Mouse (Mus musculus): Measurements from ENCODE around the gene Akr1c14. TPM values are rescaled to one million over a fixed set of nuclear protein-coding genes. Genes with fewer than 3 reads are reported as not detected.

Gene Akr1c14
- polyA plus RNA-seq, 1 experiment = 1.4 TPM

- H3K36me3 ChIP-seq (ENCODE audit: control insufficient read depth, insufficient read depth, low read length, poor library complexity, severe bottlenecking) = no peaks in the 10 kb centered on the region
- TF ChIP-seq EP300 (IDR thresholded peaks at IDR 0.05; ENCODE audit: insufficient read depth, low read depth, low read length) = no peak
- no peak for TF ChIP-seq POLR2A (IDR thresholded peaks at IDR 0.05; ENCODE audit: insufficient read depth, low read length)
- no peak for TF ChIP-seq CTCF (IDR thresholded peaks at IDR 0.05; ENCODE audit: low read depth, low read length)
- no peaks in the 10 kb centered on the region for H3K4me1 ChIP-seq (ENCODE audit: control insufficient read depth, insufficient read depth, low read length)
- H3K9ac ChIP-seq (ENCODE audit: low read depth, poor library complexity, severe bottlenecking) = no peak overlapping the region
- H3K9me3 ChIP-seq (replicated peaks; ENCODE audit: control insufficient read depth, insufficient read depth, low read length, poor library complexity, severe bottlenecking) = peaks cover 10% of the 10 kb centered on the region
- H3K4me3 ChIP-seq (ENCODE audit: low read depth, low read length) = no peak overlapping the region
- H3K27me3 ChIP-seq (ENCODE audit: control insufficient read depth, insufficient read depth, low read length, poor library complexity, severe bottlenecking) = no peaks in the 10 kb centered on the region
- H3K27ac ChIP-seq (ENCODE audit: insufficient read depth, low read length) = no peak overlapping the region
Measured at GRCm38 (mm10) chr13:4129100-4129499, 80.3 kb downstream of the Akr1c14 start.

DNA sequence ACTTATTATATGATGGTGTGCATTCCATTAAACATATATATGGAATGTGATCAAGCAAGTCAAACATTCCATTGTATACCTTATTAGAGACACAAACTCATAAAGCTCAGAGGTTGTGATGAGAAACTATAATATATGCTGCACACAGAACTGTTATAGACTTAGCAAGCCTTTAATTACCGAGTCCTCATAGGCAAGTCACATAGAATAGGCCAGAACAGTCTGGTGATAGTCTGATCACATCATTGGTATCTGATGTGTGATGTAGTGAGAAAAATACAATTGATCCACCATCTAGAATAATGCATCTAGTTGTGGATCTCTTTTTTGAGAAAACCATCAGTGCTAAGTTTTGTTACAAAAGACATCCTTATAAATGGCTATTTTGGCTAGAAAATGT, 82.5 kb downstream of the Akr1c14 start:
- no peaks in the 10 kb centered on the region for H3K4me1 ChIP-seq (ENCODE audit: control insufficient read depth, insufficient read depth, low read length)
- no peaks in the 10 kb centered on the region for H3K9me3 ChIP-seq (replicated peaks; ENCODE audit: control insufficient read depth, insufficient read depth, low read length, poor library complexity, severe bottlenecking)
- H3K9ac ChIP-seq (ENCODE audit: low read depth, poor library complexity, severe bottlenecking) = no peak overlapping the region
- TF ChIP-seq CTCF (IDR thresholded peaks at IDR 0.05; ENCODE audit: low read depth, low read length) = no peak
- TF ChIP-seq EP300 (IDR thresholded peaks at IDR 0.05; ENCODE audit: insufficient read depth, low read depth, low read length) = no peak
- TF ChIP-seq POLR2A (IDR thresholded peaks at IDR 0.05; ENCODE audit: insufficient read depth, low read length) = no peak
- H3K36me3 ChIP-seq (ENCODE audit: control insufficient read depth, insufficient read depth, low read length, poor library complexity, severe bottlenecking) = no peaks in the 10 kb centered on the region
- no peaks in the 10 kb centered on the region for H3K27me3 ChIP-seq (ENCODE audit: control insufficient read depth, insufficient read depth, low read length, poor library complexity, severe bottlenecking)
- no peak overlapping the region for H3K27ac ChIP-seq (ENCODE audit: insufficient read depth, low read length)
- no peak overlapping the region for H3K4me3 ChIP-seq (ENCODE audit: low read depth, low read length)

DNA sequence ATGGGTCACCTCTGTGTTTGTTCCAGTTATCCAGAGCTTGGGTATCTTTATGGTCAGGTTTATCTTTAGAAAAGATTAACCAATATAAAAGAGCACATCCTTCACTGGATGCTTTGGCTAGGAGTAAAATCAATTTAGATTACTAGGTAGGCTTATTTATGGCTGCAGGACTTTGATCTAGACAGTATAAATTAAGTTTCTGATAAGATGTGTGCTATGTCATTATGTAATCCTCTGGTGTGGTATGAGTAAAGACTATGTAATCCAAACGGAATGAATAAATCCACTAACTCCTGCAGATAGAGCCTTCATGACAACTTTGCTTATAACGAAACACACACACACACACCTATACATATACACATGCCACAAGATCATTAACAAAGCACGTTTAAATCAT, 82.9 kb downstream of the Akr1c14 start:
- TF ChIP-seq EP300 (IDR thresholded peaks at IDR 0.05; ENCODE audit: insufficient read depth, low read depth, low read length) (no peak), CTCF (IDR thresholded peaks at IDR 0.05; ENCODE audit: low read depth, low read length) (no peak)
- no peak overlapping the region for H3K4me3 ChIP-seq (ENCODE audit: low read depth, low read length)
- H3K27me3 ChIP-seq (ENCODE audit: control insufficient read depth, insufficient read depth, low read length, poor library complexity, severe bottlenecking) = no peaks in the 10 kb centered on the region
- no peak overlapping the region for H3K27ac ChIP-seq (ENCODE audit: insufficient read depth, low read length)
- H3K9ac ChIP-seq (ENCODE audit: low read depth, poor library complexity, severe bottlenecking) = no peak overlapping the region
- H3K4me1 ChIP-seq (ENCODE audit: control insufficient read depth, insufficient read depth, low read length) = no peaks in the 10 kb centered on the region
- no peaks in the 10 kb centered on the region for H3K9me3 ChIP-seq (replicated peaks; ENCODE audit: control insufficient read depth, insufficient read depth, low read length, poor library complexity, severe bottlenecking)
- H3K36me3 ChIP-seq (ENCODE audit: control insufficient read depth, insufficient read depth, low read length, poor library complexity, severe bottlenecking) = no peaks in the 10 kb centered on the region

DNA sequence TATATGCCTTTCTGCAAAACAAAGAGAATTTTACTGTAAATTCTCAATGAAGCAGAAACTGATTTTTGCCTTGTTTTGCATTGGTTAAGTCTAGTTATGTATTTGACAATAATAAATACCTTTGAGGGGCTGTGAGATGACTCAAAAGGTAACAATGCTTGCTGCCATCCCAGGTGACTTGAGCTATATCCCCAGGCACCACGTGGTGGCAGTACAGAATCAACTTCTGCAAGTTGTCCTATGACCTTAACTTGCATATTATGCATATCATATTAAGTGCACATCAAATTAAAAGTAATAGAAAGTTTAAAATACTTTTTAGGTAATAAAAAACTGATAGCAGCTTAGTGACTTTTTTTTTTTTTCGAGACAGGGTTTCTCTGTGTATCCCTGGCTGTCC, 84.3 kb downstream of the Akr1c14 start:
- Histone ChIP-seq H3K9ac (ENCODE audit: low read depth, poor library complexity, severe bottlenecking) (no peak overlapping the region), H3K27me3 (ENCODE audit: control insufficient read depth, insufficient read depth, low read length, poor library complexity, severe bottlenecking) (no peaks in the 10 kb centered on the region), H3K27ac (ENCODE audit: insufficient read depth, low read length) (no peak overlapping the region), H3K36me3 (ENCODE audit: control insufficient read depth, insufficient read depth, low read length, poor library complexity, severe bottlenecking) (no peaks in the 10 kb centered on the region), H3K9me3 (replicated peaks; ENCODE audit: control insufficient read depth, insufficient read depth, low read length, poor library complexity, severe bottlenecking) (no peaks in the 10 kb centered on the region), H3K4me3 (ENCODE audit: low read depth, low read length) (no peak overlapping the region), H3K4me1 (ENCODE audit: control insufficient read depth, insufficient read depth, low read length) (no peaks in the 10 kb centered on the region)
- TF ChIP-seq CTCF (IDR thresholded peaks at IDR 0.05; ENCODE audit: low read depth, low read length) (peak; percentile 32), POLR2A (IDR thresholded peaks at IDR 0.05; ENCODE audit: insufficient read depth, low read length) (no peak)

Other genes starting within 250 kb of the Akr1c14 start
- gene Calml3, start 244.7 kb upstream of the Akr1c14 start, polyA plus RNA-seq (2011; ENCODE audit: insufficient read depth, insufficient read length, low read depth, missing spikeins) = not detected in 2 replicates
- not detected in 2 replicates for gene Calm4, start 211.3 kb upstream of the Akr1c14 start, polyA plus RNA-seq (2011; ENCODE audit: insufficient read depth, insufficient read length, low read depth, missing spikeins)
- not detected in 2 replicates for gene Calm5, start 194.8 kb upstream of the Akr1c14 start, polyA plus RNA-seq (2011; ENCODE audit: insufficient read depth, insufficient read length, low read depth, missing spikeins)
- 64.7 and 71.6 TPM in 2 replicates for gene Net1, start 130.8 kb upstream of the Akr1c14 start, polyA plus RNA-seq (2011; ENCODE audit: insufficient read depth, insufficient read length, low read depth, missing spikeins)
- not detected in 2 replicates for gene Tubal3, start 130.7 kb upstream of the Akr1c14 start, polyA plus RNA-seq (2011; ENCODE audit: insufficient read depth, insufficient read length, low read depth, missing spikeins)
- not detected in 2 replicates for gene Ucn3, start 103.7 kb upstream of the Akr1c14 start, polyA plus RNA-seq (2011; ENCODE audit: insufficient read depth, insufficient read length, low read depth, missing spikeins)
- not detected in 2 replicates for gene Akr1c18, start 101.6 kb downstream of the Akr1c14 start, polyA plus RNA-seq (2011; ENCODE audit: insufficient read depth, insufficient read length, low read depth, missing spikeins)
- gene Akr1c13, start 142.1 kb downstream of the Akr1c14 start, polyA plus RNA-seq (2011; ENCODE audit: insufficient read depth, insufficient read length, low read depth, missing spikeins) = not detected in 2 replicates
- gene Akr1c19, start 179.7 kb downstream of the Akr1c14 start, polyA plus RNA-seq (2011; ENCODE audit: insufficient read depth, insufficient read length, low read depth, missing spikeins) = 0.29 and 0.31 TPM in 2 replicates
- not detected in 2 replicates for gene Akr1c12, start 230.4 kb downstream of the Akr1c14 start, polyA plus RNA-seq (2011; ENCODE audit: insufficient read depth, insufficient read length, low read depth, missing spikeins)

Data from ES-Bruce4 (cell line).